Mouse (Mus musculus) heart, adult 2 months (tissue): Measurements from ENCODE around the gene Slc27a5. TPM values are rescaled to one million over a fixed set of nuclear protein-coding genes. Genes with fewer than 3 reads are reported as not detected.

Experiments used
- DNase-seq, 2 experiments: peaks; one replicate each; pipeline ENCODE4 v3.0.0; 2021
- H3K27ac ChIP-seq: fragments of 200-600 bp; 2 replicates; pipeline ENCODE4 v1.8.1; 2022
- H3K27me3 ChIP-seq: fragments of 200-500 bp; 2 replicates; pipeline ENCODE4 v1.6.1; 2012; ENCODE audit warnings: mild to moderate bottlenecking, low read length, inconsistent platforms, mixed read lengths; ENCODE audit not compliant: control insufficient read depth, insufficient read depth
- H3K36me3 ChIP-seq: fragments of 200-500 bp; 2 replicates; pipeline ENCODE4 v1.6.1; 2012; ENCODE audit warnings: low read length, inconsistent platforms; ENCODE audit not compliant: control insufficient read depth, insufficient read depth
- H3K4me1 ChIP-seq: fragments of 200-500 bp; 2 replicates; pipeline ENCODE4 v1.6.1; 2011; ENCODE audit warnings: low read length; ENCODE audit not compliant: control insufficient read depth, insufficient read depth
- H3K4me3 ChIP-seq: fragments of 200-600 bp; 2 replicates; pipeline ENCODE4 v1.8.1; 2022
- H3K79me2 ChIP-seq: fragments of 200-500 bp; replicated peaks from 2 replicates; pipeline ENCODE4 v1.6.1; 2012; ENCODE audit warnings: mild to moderate bottlenecking, inconsistent platforms, low read length, moderate library complexity, mixed read lengths; ENCODE audit not compliant: control insufficient read depth, insufficient read depth
- H3K9ac ChIP-seq: fragments of 200-500 bp; 2 replicates; pipeline ENCODE4 v1.6.1; 2012; ENCODE audit warnings: low read depth, mild to moderate bottlenecking, control low read depth, inconsistent platforms, low read length, mixed read lengths
- CTCF ChIP-seq: fragments of 200-600 bp; IDR thresholded peaks from 2 replicates; pipeline ENCODE4 v1.8.1; 2022; ENCODE audit warnings: antibody characterized with exemption, mild to moderate bottlenecking, moderate library complexity
- EP300 ChIP-seq: fragments of 200-500 bp; IDR thresholded peaks from 2 replicates; pipeline ENCODE4 v1.6.1; 2011; ENCODE audit warnings: low read depth, low read length, control low read depth; ENCODE audit not compliant: insufficient read depth
- POLR2A ChIP-seq: fragments of 200-500 bp; IDR thresholded peaks from 2 replicates; pipeline ENCODE4 v1.6.1; 2011; ENCODE audit warnings: mild to moderate bottlenecking, low read depth, low read length, control low read depth; ENCODE audit not compliant: insufficient read depth
- WGBS: fragments of 180-500 bp; shearing (Covaris S2); methylation state at CpG from one replicate; pipeline ENCODE4 v1.1.7; 2018; 5-methylcytosine and 5-hydroxymethylcytosine counted together
- intact Hi-C: fragments of 180-260 bp; cut with DNase I; formaldehyde crosslinking; loops from one replicate; pipeline ENCODE4 v1.15.1; 2025
- polyA plus RNA-seq: library from polyadenylated mRNA; depleted of rRNA; stranded (reverse); fragments of >200 nt; gene quantifications from 2 replicates; pipeline ENCODE4 v1.2.3, GENCODE M21; 2012
- total RNA-seq, 2 experiments: library from RNA; stranded (reverse); gene quantifications; 2 replicates each; pipeline ENCODE4 v1.2.3; 2021

Gene Slc27a5
- total and polyA plus RNA-seq, 3 experiments = 0.59 TPM; not detected in 2

GRCm38 (mm10) chr7:13031069-13031468 lies 33.1 kb upstream of the Slc27a5 start:
- peak in 1 of 2 experiments; percentile 16 for DNase-seq
- TF ChIP-seq EP300 = no peak
- peak; percentile 56 for TF ChIP-seq CTCF
- TF ChIP-seq POLR2A = no peak

DNA sequence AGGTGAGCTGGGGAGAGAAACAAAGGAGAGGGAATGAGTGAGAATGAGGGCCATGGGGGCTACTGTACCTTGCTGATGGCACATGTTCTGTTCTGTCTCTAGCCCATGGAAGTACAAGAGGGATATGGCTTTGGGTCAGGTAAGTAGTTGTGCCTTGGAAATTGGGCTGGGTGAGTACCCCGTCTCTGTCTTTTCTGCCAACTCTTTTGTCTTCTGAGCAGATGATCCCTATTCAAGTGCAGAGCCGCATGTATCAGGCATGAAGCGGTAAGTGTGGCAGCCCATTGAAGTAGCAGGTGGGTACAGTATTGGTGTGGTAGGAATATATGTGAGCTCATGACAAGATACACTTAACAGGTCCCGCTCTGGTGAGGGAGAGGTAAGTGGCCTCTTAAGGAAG lies 31.0 kb upstream of the Slc27a5 start:
- WGBS = 94% methylated on average over 4 of the region's 4 CpGs
- Histone ChIP-seq H3K4me1 (peaks cover 4% of the 10 kb centered on the region; the same call in 1 of the 2 replicates), H3K79me2 (peaks cover 1% of the 10 kb centered on the region), H3K27me3 (no peaks in the 10 kb centered on the region), H3K36me3 (peaks cover 9% of the 10 kb centered on the region), H3K9ac (no peak overlapping the region), H3K27ac (no peak overlapping the region), H3K4me3 (no peak overlapping the region)
- intact Hi-C loops = no loop called here
- DNase-seq = no peak
- TF ChIP-seq EP300 = no peak
- no peak for TF ChIP-seq CTCF
- no peak for TF ChIP-seq POLR2A

More at GRCm38 (mm10) chr7:13031069-13031468, 33.1 kb upstream of the Slc27a5 start:
- intact Hi-C loops = loop anchor here (10.0 kb wide), 1 partner anchor 556 kb away; the partner anchor contains the start of gene Zfp606
- no peak overlapping the region for H3K4me3 ChIP-seq
- H3K79me2 ChIP-seq = peaks cover 1% of the 10 kb centered on the region
- H3K4me1 ChIP-seq = peaks cover 3% of the 10 kb centered on the region
- H3K36me3 ChIP-seq = peaks cover 4% of the 10 kb centered on the region
- 68% methylated on average over 5 of the region's 5 CpGs for WGBS
- H3K27ac ChIP-seq = no peak overlapping the region
- no peaks in the 10 kb centered on the region for H3K27me3 ChIP-seq
- H3K9ac ChIP-seq = no peak overlapping the region

- no peak for TF ChIP-seq CTCF
- TF ChIP-seq POLR2A = no peak
- TF ChIP-seq EP300 = no peak
- DNase-seq = peak in 1 of 2 experiments; percentile 16
- intact Hi-C loops = no loop called here
- 34% methylated on average over 4 of the region's 4 CpGs for WGBS
- Histone ChIP-seq H3K36me3 (peaks cover 9% of the 10 kb centered on the region), H3K79me2 (peaks cover 1% of the 10 kb centered on the region), H3K27me3 (no peaks in the 10 kb centered on the region), H3K9ac (peak overlapping the region; percentile 89), H3K4me1 (peaks cover 6% of the 10 kb centered on the region), H3K27ac (no peak overlapping the region; the same call in 1 of the 2 replicates), H3K4me3 (peak overlapping the region; percentile 100)
Measured at GRCm38 (mm10) chr7:13025511-13026112, 27.6 kb upstream of the Slc27a5 start.

GRCm38 (mm10) chr7:13024805-13025204 lies 26.8 kb upstream of the Slc27a5 start:
- no peaks in the 10 kb centered on the region for H3K27me3 ChIP-seq
- H3K79me2 ChIP-seq = peaks cover 1% of the 10 kb centered on the region
- DNase-seq = peak; percentile 73 to 75
- peaks cover 6% of the 10 kb centered on the region for H3K4me1 ChIP-seq
- peaks cover 9% of the 10 kb centered on the region for H3K36me3 ChIP-seq
- under 1% methylated on average over 43 of the region's 44 CpGs for WGBS
- intact Hi-C loops = loop anchor here (1.0 kb wide), 1 partner anchor 9 kb away; the partner anchor contains the start of gene Chmp2a
- H3K9ac ChIP-seq = peak overlapping the region; percentile 89
- H3K4me3 ChIP-seq = peak overlapping the region; percentile 100
- no peak for TF ChIP-seq POLR2A
- peak; percentile 28 for TF ChIP-seq CTCF
- no peak for TF ChIP-seq EP300
- peak overlapping the region; percentile 98 for H3K27ac ChIP-seq

DNA sequence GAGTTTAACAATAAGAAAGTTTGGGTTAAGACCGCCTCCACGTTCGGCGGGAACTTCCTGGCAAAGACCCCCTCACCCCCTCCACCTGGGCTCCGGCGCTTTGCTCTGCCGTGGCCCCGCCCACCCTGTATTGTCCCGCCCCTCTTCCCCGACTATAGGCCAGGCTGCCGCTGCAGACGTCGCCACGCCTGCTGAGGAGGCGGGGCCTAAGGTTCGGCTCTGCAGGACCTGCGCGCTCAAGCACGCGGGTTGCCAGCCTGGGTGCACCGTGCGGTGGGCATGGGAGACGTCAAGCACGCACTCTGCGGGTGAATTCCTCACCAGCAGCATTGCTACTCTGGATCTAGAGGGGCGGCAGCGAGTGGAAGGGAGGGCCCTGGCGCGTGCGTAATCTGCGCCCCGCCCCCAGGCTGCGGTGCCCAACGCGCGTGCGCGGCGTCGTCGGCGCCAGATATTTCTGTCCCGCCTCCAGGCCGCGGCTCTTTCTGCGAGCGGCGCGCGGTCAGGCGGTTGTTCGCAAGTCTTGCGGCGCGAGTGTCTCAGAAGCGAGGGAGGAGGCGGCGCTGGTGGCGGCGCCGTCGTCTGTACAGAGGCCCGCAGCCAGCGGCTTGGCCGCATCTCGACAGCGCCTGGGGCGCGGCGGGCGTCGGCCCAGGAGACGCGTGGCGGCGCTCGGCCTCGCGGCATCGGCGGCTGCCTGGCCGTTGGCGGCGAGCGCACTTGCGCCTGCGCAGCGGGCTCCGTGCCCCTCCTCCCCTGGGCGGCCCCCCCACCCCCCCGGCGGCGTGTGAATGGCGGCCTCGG lies 26.1 kb upstream of the Slc27a5 start:
- H3K4me1 ChIP-seq = peaks cover 6% of the 10 kb centered on the region
- H3K9ac ChIP-seq = peak overlapping the region; percentile 89
- under 1% methylated on average over 84 of the region's 95 CpGs for WGBS
- intact Hi-C loops = loop anchor here (1.0 kb wide), 2 partner anchors 10 to 14 kb away; partner anchors contain the start of genes Chmp2a and Zbtb45
- TF ChIP-seq EP300 (0 out of 2 replicates have a peak, but pooled peaks have one; percentile 59), POLR2A (peak; percentile 88), CTCF (0 out of 2 replicates have a peak, but pooled peaks have one; percentile 15)
- peaks cover 1% of the 10 kb centered on the region for H3K79me2 ChIP-seq
- H3K27me3 ChIP-seq = no peaks in the 10 kb centered on the region
- peaks cover 9% of the 10 kb centered on the region for H3K36me3 ChIP-seq
- DNase-seq = peak; percentile 96 to 98
- peak overlapping the region; percentile 100 for H3K4me3 ChIP-seq
- peak overlapping the region; percentile 98 for H3K27ac ChIP-seq
